Comparison of ENCODE assay signal across 9 mouse cellular contexts in genomic region chr1:72751371-72751781, GRCm38 (mm10). TPM values are rescaled to one million over a fixed set of nuclear protein-coding genes. Genes with fewer than 3 reads are reported as not detected.
DNase-seq lines count a peak whose midpoint lies in the region; ATAC-seq and TF ChIP-seq lines count a peak whose summit lies in the region.
"Had no signal": no experiment of that assay in that cellular context is flagged by ENCODE, and none has a peak within 500 bp of the region (broad histone marks: within the 10 kb centered on the region; RNA-seq: fewer than 3 reads in every experiment).

No protein-coding gene starts in this region.

- TF ChIP-seq POLR2A in heart, adult 2 months (IDR thresholded peaks at IDR 0.05; ENCODE audit: insufficient read depth, low read depth, low read length) = no peak

- no peak overlapping the region for H3K4me3 ChIP-seq in heart, adult 2 months
- H3K4me3 ChIP-seq in midbrain, embryonic 15.5 days = no peak overlapping the region
- H3K4me3 ChIP-seq: neural tube, embryonic 13.5 days had no signal

- DNase-seq in heart, adult 2 months = peak; percentile 27 to 59
- DNase-seq in heart, postnatal 25 days (ENCODE audit: low spot score) = no peak
- DNase-seq in MEL-GATA-1-ER (ENCODE audit: extremely low read depth, low read depth) = peak; percentile 36
- DNase-seq in cerebellum, adult 11 months = peak; percentile 56
- DNase-seq in gastrocnemius, postnatal 25 days = peak; percentile 15
- peak; percentile 18 to 43 for DNase-seq in lung, postnatal 4 days
- no peak for DNase-seq in thymus, postnatal 10 days (ENCODE audit: low spot score in 2 of 2)

- ATAC-seq in midbrain, embryonic 15.5 days (replicated peaks) = no peak

- no peak for TF ChIP-seq CTCF in heart, adult 2 months (IDR thresholded peaks at IDR 0.05)

- H3K27me3 ChIP-seq in heart, adult 2 months (ENCODE audit: control insufficient read depth, insufficient read depth, low read length) = no peaks in the 10 kb centered on the region
- no peaks in the 10 kb centered on the region for H3K27me3 ChIP-seq in midbrain, embryonic 15.5 days (replicated peaks)
- H3K27me3 ChIP-seq: neural tube, embryonic 13.5 days had no signal

- H3K4me2 ChIP-seq in midbrain, embryonic 15.5 days = no peak overlapping the region
- H3K4me2 ChIP-seq: neural tube, embryonic 13.5 days had no signal

- 42% methylated on average over 7 of the region's 7 CpGs for WGBS in heart, adult 2 months
- WGBS in midbrain, embryonic 15.5 days = 84% methylated on average over 7 of the region's 7 CpGs

- H3K79me2 ChIP-seq in heart, adult 2 months (replicated peaks; ENCODE audit: control insufficient read depth, insufficient read depth, low read length) = no peaks in the 10 kb centered on the region

- intact Hi-C loops in heart, adult 2 months (cut with DNase I) = no loop called here
- intact Hi-C loops in heart, postnatal 25 days (cut with DNase I) = no loop called here

- no peaks in the 10 kb centered on the region for H3K9me3 ChIP-seq in midbrain, embryonic 15.5 days
- H3K9me3 ChIP-seq: neural tube, embryonic 13.5 days had no signal

- no peak for TF ChIP-seq EP300 in heart, adult 2 months (IDR thresholded peaks at IDR 0.05; ENCODE audit: insufficient read depth, low read depth, low read length)

- no peak overlapping the region for H3K9ac ChIP-seq in heart, adult 2 months (ENCODE audit: low read depth, low read length)
- H3K9ac ChIP-seq in midbrain, embryonic 15.5 days = no peak overlapping the region
- H3K9ac ChIP-seq: neural tube, embryonic 13.5 days had no signal

- H3K27ac ChIP-seq in heart, adult 2 months = no peak overlapping the region
- no peak overlapping the region for H3K27ac ChIP-seq in midbrain, embryonic 15.5 days
- H3K27ac ChIP-seq: neural tube, embryonic 13.5 days had no signal

- no peaks in the 10 kb centered on the region for H3K36me3 ChIP-seq in heart, adult 2 months (ENCODE audit: control insufficient read depth, insufficient read depth, low read length)
- H3K36me3 ChIP-seq in midbrain, embryonic 15.5 days (replicated peaks) = no peaks in the 10 kb centered on the region
- H3K36me3 ChIP-seq: neural tube, embryonic 13.5 days had no signal

- H3K4me1 ChIP-seq in heart, adult 2 months (ENCODE audit: control insufficient read depth, insufficient read depth, low read length) = no peaks in the 10 kb centered on the region
- no peaks in the 10 kb centered on the region for H3K4me1 ChIP-seq in midbrain, embryonic 15.5 days

RNA-seq across cellular contexts. Expression of gene Rpl37a, which starts 40.3 kb away (rescaled TPM):
- 100 to 1,000 TPM; 570 to 661 TPM for total RNA-seq in heart, adult 2 months (2021)
- 359 and 364 TPM in 2 replicates for polyA plus RNA-seq in heart, adult 2 months (2012; rRNA removed)
- total RNA-seq in heart, postnatal 25 days (2021) = 100 to 1,000 TPM; 571 to 619 TPM
- total RNA-seq in gastrocnemius, postnatal 25 days (2021) = 100 to 1,000 TPM; 500 to 526 TPM
- 838 and 878 TPM in 2 replicates for polyA plus RNA-seq in midbrain, embryonic 15.5 days (2015; fragmentation: Nextera tagmentation; extraction: Ambion mirVana)

RNA-seq across cellular contexts. Expression of gene Ankar, which starts 51.0 kb away (rescaled TPM):
- total RNA-seq in heart, adult 2 months (2021) = not detected
- not detected in 2 replicates for polyA plus RNA-seq in heart, adult 2 months (2012; rRNA removed)
- not detected for total RNA-seq in heart, postnatal 25 days (2021)
- not detected for total RNA-seq in gastrocnemius, postnatal 25 days (2021)
- polyA plus RNA-seq in midbrain, embryonic 15.5 days (2015; fragmentation: Nextera tagmentation; extraction: Ambion mirVana) = not detected in 2 replicates
- polyA plus RNA-seq: neural tube, embryonic 13.5 days had no signal

Comparison
In these comparisons a context has a peak if more than half of its experiments do, and no peak if none do; other contexts are left out.
1. DNase-seq: peak in heart, adult 2 months (2 of 2), MEL-GATA-1-ER (single experiment), cerebellum, adult 11 months (single experiment), gastrocnemius, postnatal 25 days (single experiment) and lung, postnatal 4 days (2 of 2); none in heart, postnatal 25 days (single experiment) and thymus, postnatal 10 days (0 of 2).